ENCODE assay signal across 12 mouse cellular contexts in genomic region chr15:78840241-78840640, GRCm38 (mm10). TPM values are rescaled to one million over a fixed set of nuclear protein-coding genes. Genes with fewer than 3 reads are reported as not detected.
DNase-seq lines count a peak whose midpoint lies in the region; ATAC-seq and TF ChIP-seq lines count a peak whose summit lies in the region.
"Had no signal": no experiment of that assay in that cellular context is flagged by ENCODE, and none has a peak within 500 bp of the region (broad histone marks: within the 10 kb centered on the region; RNA-seq: fewer than 3 reads in every experiment).

No protein-coding gene starts in this region.

- intact Hi-C loops in gastrocnemius, adult 2 months (cut with DNase I) = no loop called here
- intact Hi-C loops in left cerebral cortex, adult 2 months (cut with DNase I) = no loop called here

- H3K4me1 ChIP-seq in intestine, embryonic 14.5 days (replicated peaks; ENCODE audit: control insufficient read depth, insufficient read depth, low read length) = peaks cover 55% of the 10 kb centered on the region
- peaks cover 18% of the 10 kb centered on the region for H3K4me1 ChIP-seq in liver, postnatal 0 days (ENCODE audit: insufficient read depth)

- no peak overlapping the region for H3K4me3 ChIP-seq in gastrocnemius, adult 2 months
- no peak overlapping the region for H3K4me3 ChIP-seq in intestine, embryonic 14.5 days (ENCODE audit: low read depth, low read length)
- no peak overlapping the region for H3K4me3 ChIP-seq in liver, postnatal 0 days (ENCODE audit: low read depth, low read length)
- no peak overlapping the region for H3K4me3 ChIP-seq in left cerebral cortex, adult 2 months

- H3K4me2 ChIP-seq in intestine, embryonic 14.5 days (ENCODE audit: low read length) = no peak overlapping the region
- no peak overlapping the region for H3K4me2 ChIP-seq in liver, postnatal 0 days (ENCODE audit: low read depth, low read length)

- no peaks in the 10 kb centered on the region for H3K27me3 ChIP-seq in intestine, embryonic 14.5 days (replicated peaks; ENCODE audit: control insufficient read depth, insufficient read depth, low read length)
- peaks cover 18% of the 10 kb centered on the region for H3K27me3 ChIP-seq in liver, postnatal 0 days (ENCODE audit: insufficient read depth, low read length)

- peak overlapping the region; percentile 72 for H3K27ac ChIP-seq in gastrocnemius, adult 2 months
- peak overlapping the region; percentile 74; the same call in 1 of the 2 replicates for H3K27ac ChIP-seq in intestine, embryonic 14.5 days (ENCODE audit: low read depth)
- 0 out of 2 replicates have a peak overlapping the region, but pooled peaks have one; percentile 60 for H3K27ac ChIP-seq in liver, postnatal 0 days (ENCODE audit: low read depth)
- H3K27ac ChIP-seq in left cerebral cortex, adult 2 months = no peak overlapping the region

- DNase-seq in gastrocnemius, adult 2 months = no peak
- DNase-seq in gastrocnemius, postnatal 10 days = no peak
- peak; percentile 74 for DNase-seq in NIH3T3 (ENCODE audit: low read depth)
- no peak for DNase-seq in intestine, embryonic 14.5 days (ENCODE audit: low spot score)
- peak; percentile 79 for DNase-seq in liver, postnatal 0 days
- no peak for DNase-seq in left cerebral cortex, adult 2 months (ENCODE audit: extremely low spot score in 1 of 2, low spot score in 2 of 2)
- DNase-seq in right cerebral cortex, postnatal 10 days (ENCODE audit: low spot score in 2 of 2) = no peak
- no peak for DNase-seq in right cerebral cortex, postnatal 36 days (ENCODE audit: low spot score in 2 of 2)
- DNase-seq: thymus, postnatal 36 days had no signal

- TF ChIP-seq EP300 in liver, postnatal 0 days (IDR thresholded peaks at IDR 0.05; ENCODE audit: low read depth) = peak; percentile 81

- no peak for TF ChIP-seq CTCF in gastrocnemius, adult 2 months (IDR thresholded peaks at IDR 0.05)
- TF ChIP-seq CTCF in liver, postnatal 0 days (IDR thresholded peaks at IDR 0.05; ENCODE audit: low read depth) = no peak
- no peak for TF ChIP-seq CTCF in left cerebral cortex, adult 2 months (IDR thresholded peaks at IDR 0.05)

- no peak for ATAC-seq in intestine, embryonic 14.5 days (replicated peaks; ENCODE audit: low FRiP score, low TSS enrichment, low read depth)
- ATAC-seq in liver, postnatal 0 days = peak; percentile 73
- ATAC-seq: CD4-positive, CD25-positive, alpha-beta regulatory T cell, adult 4 months had no signal

- H3K9ac ChIP-seq in intestine, embryonic 14.5 days (ENCODE audit: low read length) = no peak overlapping the region
- no peak overlapping the region for H3K9ac ChIP-seq in liver, postnatal 0 days (replicated peaks)

- H3K36me3 ChIP-seq in intestine, embryonic 14.5 days (ENCODE audit: control insufficient read depth, insufficient read depth, low read length) = no peaks in the 10 kb centered on the region
- no peaks in the 10 kb centered on the region for H3K36me3 ChIP-seq in liver, postnatal 0 days (replicated peaks; ENCODE audit: insufficient read depth, low read length)

- no peaks in the 10 kb centered on the region for H3K9me3 ChIP-seq in intestine, embryonic 14.5 days (ENCODE audit: control insufficient read depth, low read length)
- no peaks in the 10 kb centered on the region for H3K9me3 ChIP-seq in liver, postnatal 0 days (ENCODE audit: low read length)

- 50% methylated on average over 3 of the region's 3 CpGs for WGBS in intestine, embryonic 14.5 days
- WGBS in liver, postnatal 0 days (ENCODE audit: insufficient replicate concordance) = 38% methylated on average over 3 of the region's 3 CpGs

RNA-seq across cellular contexts. Expression of gene Cdc42ep1, which starts 2.2 kb away (rescaled TPM):
- 1 to 10 TPM; 8.5 to 10.0 TPM for total RNA-seq in gastrocnemius, adult 2 months (2021)
- 10 to 100 TPM; 26.3 to 35.0 TPM for total RNA-seq in gastrocnemius, postnatal 10 days (2021)
- 44.9 and 45.7 TPM in 2 replicates for polyA plus RNA-seq in intestine, embryonic 14.5 days (2014; fragmentation: Nextera tagmentation; extraction: Ambion mirVana)
- polyA plus RNA-seq in liver, postnatal 0 days (2015; fragmentation: Nextera tagmentation; extraction: Ambion mirVana) = 12.6 and 19.8 TPM in 2 replicates
- 10 to 100 TPM; 10.6 to 13.1 TPM for total RNA-seq in left cerebral cortex, adult 2 months (2021)
- polyA plus RNA-seq: CD4-positive, CD25-positive, alpha-beta regulatory T cell, adult 4 months had no signal

RNA-seq across cellular contexts. Expression of gene Lgals2, which starts 15.1 kb away (rescaled TPM):
- not detected for total RNA-seq in gastrocnemius, adult 2 months (2021)
- total RNA-seq in gastrocnemius, postnatal 10 days (2021) = not detected
- polyA plus RNA-seq in intestine, embryonic 14.5 days (2014; fragmentation: Nextera tagmentation; extraction: Ambion mirVana) = 776 and 848 TPM in 2 replicates
- 3.4 TPM in 2 replicates for polyA plus RNA-seq in liver, postnatal 0 days (2015; fragmentation: Nextera tagmentation; extraction: Ambion mirVana)
- total RNA-seq in left cerebral cortex, adult 2 months (2021) = not detected
- total RNA-seq: left cerebral cortex, postnatal 36 days had no signal
- polyA plus RNA-seq: CD4-positive, CD25-positive, alpha-beta regulatory T cell, adult 4 months; heart, embryonic 14.5 days had no signal

RNA-seq across cellular contexts. Expression of gene Gga1, which starts 36.7 kb away (rescaled TPM):
- total RNA-seq in gastrocnemius, adult 2 months (2021) = 10 to 100 TPM; 43.1 to 45.7 TPM
- total RNA-seq in gastrocnemius, postnatal 10 days (2021) = 10 to 100 TPM; 31.1 to 33.8 TPM
- polyA plus RNA-seq in intestine, embryonic 14.5 days (2014; fragmentation: Nextera tagmentation; extraction: Ambion mirVana) = 38.1 and 44.4 TPM in 2 replicates
- 12.9 and 14.8 TPM in 2 replicates for polyA plus RNA-seq in liver, postnatal 0 days (2015; fragmentation: Nextera tagmentation; extraction: Ambion mirVana)
- total RNA-seq in left cerebral cortex, adult 2 months (2021) = 10 to 100 TPM; 64.8 to 68.2 TPM

RNA-seq across cellular contexts. Expression of gene Card10, which starts 37.4 kb away (rescaled TPM):
- 1 to 10 TPM; 6.1 to 6.8 TPM for total RNA-seq in gastrocnemius, adult 2 months (2021)
- total RNA-seq in gastrocnemius, postnatal 10 days (2021) = 10 to 100 TPM in 1 of 2 experiments, 1 to 10 TPM in 1; 9.3 to 11.3 TPM
- polyA plus RNA-seq in intestine, embryonic 14.5 days (2014; fragmentation: Nextera tagmentation; extraction: Ambion mirVana) = 7.3 and 8.6 TPM in 2 replicates
- 1.5 and 1.8 TPM in 2 replicates for polyA plus RNA-seq in liver, postnatal 0 days (2015; fragmentation: Nextera tagmentation; extraction: Ambion mirVana)
- total RNA-seq in left cerebral cortex, adult 2 months (2021) = 1 to 10 TPM; 4.8 TPM
- polyA plus RNA-seq: CD4-positive, CD25-positive, alpha-beta regulatory T cell, adult 4 months had no signal

RNA-seq across cellular contexts. Expression of gene Gm49510, which starts 59.2 kb away (rescaled TPM):
- under 1 TPM in 1 of 2 experiments, not detected in 1; 0.13 TPM for total RNA-seq in gastrocnemius, adult 2 months (2021)
- total RNA-seq in gastrocnemius, postnatal 10 days (2021) = not detected
- polyA plus RNA-seq in intestine, embryonic 14.5 days (2014; fragmentation: Nextera tagmentation; extraction: Ambion mirVana) = 0.62 and 0.86 TPM in 2 replicates
- polyA plus RNA-seq in liver, postnatal 0 days (2015; fragmentation: Nextera tagmentation; extraction: Ambion mirVana) = 0.07 TPM in 1 of 2 replicates, not detected in the other
- total RNA-seq in left cerebral cortex, adult 2 months (2021) = not detected
- polyA plus RNA-seq: CD4-positive, CD25-positive, alpha-beta regulatory T cell, adult 4 months; heart, embryonic 14.5 days had no signal

Comparison
In these comparisons a context has a peak if more than half of its experiments do, and no peak if none do; other contexts are left out.
1. DNase-seq: peak in NIH3T3 (single experiment) and liver, postnatal 0 days (single experiment); none in gastrocnemius, adult 2 months (single experiment), gastrocnemius, postnatal 10 days (single experiment), intestine, embryonic 14.5 days (single experiment), left cerebral cortex, adult 2 months (0 of 2), right cerebral cortex, postnatal 10 days (0 of 2) and right cerebral cortex, postnatal 36 days (0 of 2).